Mouse (Mus musculus): ENCODE data around the gene Dhrs1. TPM values are rescaled to one million over a fixed set of nuclear protein-coding genes. Genes with fewer than 3 reads are reported as not detected.

Dhrs1 gene
- polyA plus RNA-seq (2017; shearing (Covaris generic)) = 54.2 TPM

DNA sequence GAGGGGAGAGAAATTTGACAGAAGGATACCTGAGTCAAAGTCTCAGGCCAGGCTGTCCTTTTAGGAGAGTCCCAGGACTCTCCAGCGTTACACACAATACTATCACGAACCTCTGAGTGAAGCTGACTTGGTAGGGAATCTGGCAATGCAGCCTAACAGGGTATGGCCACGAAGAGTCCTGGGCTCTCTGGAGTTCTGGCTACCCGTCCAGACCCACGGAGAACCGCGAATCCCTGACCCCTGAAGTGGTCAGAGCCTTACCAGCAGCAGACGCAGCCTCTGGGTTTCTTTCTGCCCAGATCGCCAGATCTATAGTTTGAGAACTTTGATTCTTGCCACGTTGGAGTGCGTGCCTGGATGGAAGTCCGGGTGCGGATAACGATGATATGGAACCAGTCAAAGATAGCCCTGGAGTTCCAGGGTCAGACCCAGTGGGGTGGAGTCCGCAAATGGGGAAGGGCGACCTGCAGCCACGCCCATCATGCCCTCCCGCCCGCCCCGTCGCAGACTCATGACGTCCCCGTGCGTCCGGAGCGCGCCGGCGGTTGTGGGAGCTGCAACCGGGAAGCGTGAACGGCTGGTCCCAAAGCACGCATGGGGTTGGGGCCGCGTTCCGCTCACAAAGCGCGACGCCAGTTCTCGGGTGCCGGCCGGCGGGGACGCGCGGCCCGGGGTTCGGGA, at the start of gene Dhrs1, which contains the start of gene Nop9:
Gene Dhrs1, minus strand, starts transcription at position 511 of the 681 bp plus-strand sequence.
Gene Nop9, plus strand, starts transcription at position 514 of the 681 bp plus-strand sequence.

DNA sequence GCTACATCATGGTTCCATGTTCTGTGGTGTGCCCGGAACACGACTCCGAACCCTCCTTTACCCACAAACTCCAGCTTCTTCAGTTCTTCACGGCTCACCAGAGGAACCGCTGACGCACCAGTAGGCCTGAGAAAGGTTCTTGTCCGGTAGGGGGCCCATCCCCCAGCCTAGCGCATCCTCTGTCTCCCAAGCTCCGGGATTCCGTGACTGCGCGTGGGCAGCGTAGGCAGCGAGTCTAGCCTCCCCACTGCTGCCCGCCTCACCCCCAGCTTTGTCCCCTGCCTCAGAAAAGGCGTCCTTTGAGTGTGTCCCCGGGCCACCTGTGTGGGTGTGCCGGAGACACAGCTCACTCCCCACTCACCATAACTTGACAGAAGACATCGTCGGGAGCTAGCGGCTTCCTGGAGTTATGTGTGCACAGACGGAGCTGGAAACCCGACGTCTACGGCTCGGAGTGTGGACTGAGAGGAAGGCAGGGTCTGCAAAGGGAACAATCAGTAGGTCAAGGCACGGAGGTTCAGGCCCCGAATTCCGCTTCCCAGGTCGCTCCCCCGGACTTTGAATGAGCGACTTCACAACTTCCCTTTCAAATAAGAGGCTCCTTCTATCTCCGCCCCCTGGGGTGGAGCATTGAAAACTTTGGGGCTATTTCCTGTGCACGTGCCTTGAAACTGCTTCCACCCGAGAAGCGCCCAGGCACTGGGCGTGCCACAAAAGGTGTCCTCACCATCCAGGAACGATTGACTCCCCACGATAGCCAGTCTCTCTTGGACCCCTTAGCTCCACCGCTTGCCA, 43.0 kb upstream of the Dhrs1 start, which contains the start of gene Ripk3:
Gene Ripk3, minus strand, starts transcription at position 610 of the 795 bp plus-strand sequence.

DNA sequence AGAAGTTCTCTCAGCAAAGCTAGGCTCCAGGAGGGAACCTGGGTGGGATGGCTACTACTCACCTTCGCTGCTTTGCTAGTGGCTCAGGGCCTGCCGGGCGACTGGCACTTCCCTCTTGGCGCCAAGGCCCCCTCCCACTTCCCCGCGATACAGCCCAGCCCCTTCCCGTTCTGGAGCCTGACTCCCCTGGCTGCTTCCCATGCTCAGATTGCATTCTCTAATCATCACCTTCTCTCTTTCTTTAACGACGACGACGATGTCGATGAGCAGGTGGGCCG, 38.4 kb upstream of the Dhrs1 start, which contains the start of gene Adcy4:
Gene Adcy4, minus strand, starts transcription at position 138 of the 278 bp plus-strand sequence.

DNA sequence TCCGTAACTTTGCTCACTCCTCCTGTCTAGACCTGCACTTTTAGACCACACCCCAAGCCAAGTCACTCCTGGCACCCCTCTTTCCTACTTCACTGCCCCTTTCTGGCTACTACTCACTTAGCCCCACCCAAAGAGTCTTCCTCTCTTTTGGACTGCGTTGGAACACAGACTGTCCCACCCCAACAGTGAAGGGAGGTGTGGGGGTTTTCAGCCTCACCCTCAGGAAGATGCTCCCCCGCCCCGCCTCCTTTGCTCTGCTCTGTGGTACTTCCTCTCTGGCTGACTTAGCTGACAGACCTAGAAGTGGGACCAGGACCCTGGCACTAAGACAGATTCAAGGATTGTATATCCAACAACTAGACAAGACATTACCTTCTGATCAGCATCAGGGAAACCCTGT, 20.2 kb upstream of the Dhrs1 start, which contains the start of gene Ltb4r1:
Gene Ltb4r1, plus strand, starts transcription at position 267 of the 400 bp plus-strand sequence.

DNA sequence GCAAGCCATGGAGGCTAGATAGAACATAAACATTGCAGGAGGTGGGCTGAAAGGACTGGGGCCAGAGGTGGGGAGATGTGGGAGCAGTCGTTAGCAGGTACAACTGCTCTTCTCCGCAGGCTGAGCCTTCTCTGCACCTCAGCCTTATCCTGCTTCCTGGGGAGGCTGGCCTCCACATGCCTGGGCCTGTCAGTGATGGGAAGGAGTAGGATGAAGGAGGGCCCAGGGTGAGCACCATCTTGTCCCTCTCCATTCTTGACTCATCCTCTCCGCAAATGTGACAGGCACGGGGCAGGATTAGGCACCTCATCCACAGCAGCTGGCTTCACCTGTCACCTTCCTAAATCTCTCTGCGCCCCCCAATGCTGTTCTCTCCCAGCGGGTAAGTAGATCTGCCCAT, 15.7 kb upstream of the Dhrs1 start, which contains the start of gene Ltb4r2:
Gene Ltb4r2, plus strand, starts transcription at position 266 of the 400 bp plus-strand sequence.

DNA sequence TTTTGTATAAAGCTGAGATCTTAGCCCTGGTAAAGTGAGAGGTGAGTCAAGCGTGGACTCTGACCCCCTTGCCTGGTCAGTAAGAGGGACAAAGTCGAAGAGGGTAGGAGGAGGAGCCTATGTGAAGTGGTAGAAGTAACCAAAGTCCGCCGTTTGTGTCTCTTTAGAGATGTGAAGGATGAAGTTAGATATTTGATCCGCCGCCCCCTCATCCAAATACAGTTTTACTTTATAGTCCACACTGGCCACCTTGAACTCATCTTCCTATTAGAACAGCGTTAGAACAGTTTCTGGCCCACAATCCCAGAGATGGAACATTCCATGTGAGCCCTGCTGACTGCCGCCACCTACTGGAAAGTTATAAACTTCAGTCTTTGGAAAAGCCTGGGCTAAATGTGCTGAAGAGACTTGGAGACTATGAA, 12.9 kb upstream of the Dhrs1 start, which contains the start of gene Cideb:
Gene Cideb, minus strand, starts transcription at position 96 of the 422 bp plus-strand sequence.

DNA sequence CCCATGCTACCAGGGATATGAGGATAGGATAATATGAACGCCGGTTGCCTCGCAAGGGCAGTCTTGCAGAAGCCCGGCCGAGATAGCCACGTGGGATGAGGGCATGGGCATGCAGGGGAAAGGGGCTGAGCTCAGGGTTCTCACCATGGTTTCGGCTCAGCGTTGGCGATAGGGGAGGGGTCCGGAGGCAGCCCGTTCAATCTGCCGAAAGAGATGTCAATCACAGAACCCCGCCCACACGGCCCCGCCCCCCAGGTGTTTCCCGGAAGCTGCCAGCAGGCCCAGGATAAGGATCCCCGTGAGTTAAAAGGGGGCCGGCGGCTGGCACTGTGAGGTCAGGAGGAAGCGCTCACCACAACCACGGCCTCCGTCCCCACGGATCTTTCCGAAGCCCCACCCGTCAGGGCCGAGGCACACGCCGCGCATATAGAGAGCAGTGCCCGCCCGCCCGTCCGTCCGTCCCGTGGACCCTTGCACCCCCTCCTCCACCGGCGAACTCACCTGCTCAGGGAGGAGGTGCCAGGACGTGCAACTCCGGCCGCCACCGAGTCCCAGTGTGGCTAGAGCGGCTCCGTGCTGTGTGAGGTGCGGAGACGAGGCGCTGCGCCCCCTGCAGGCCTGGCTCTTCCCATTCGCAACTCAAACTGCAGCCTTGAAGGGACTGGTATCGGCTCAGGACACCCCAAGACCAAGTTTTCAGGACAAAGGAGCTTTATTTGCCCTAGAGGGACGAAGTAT, 23.6 kb downstream of the Dhrs1 start, which contains the start of gene Rabggta:
Gene Rabggta, minus strand, starts transcription at position 564 of the 738 bp plus-strand sequence.

DNA sequence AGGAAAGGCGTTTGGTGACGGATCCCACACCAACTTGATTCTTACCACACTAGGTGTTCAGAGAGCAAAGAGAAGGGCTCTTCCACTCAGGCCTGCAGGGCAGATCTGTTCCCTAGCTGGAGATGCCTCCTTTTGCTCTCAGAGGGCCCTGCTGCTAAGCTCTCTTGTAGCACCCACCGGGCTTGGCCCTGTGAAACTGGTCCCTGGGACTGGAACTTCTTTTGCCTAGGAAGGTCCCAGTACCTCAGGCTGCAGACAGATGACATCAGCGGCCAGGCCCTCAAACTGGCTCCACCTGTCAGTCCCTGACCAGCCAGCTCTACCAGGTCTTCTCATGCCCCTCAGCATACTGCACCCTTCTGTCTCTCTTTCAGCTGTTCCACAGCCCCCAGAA, 31.8 kb downstream of the Dhrs1 start, which contains the start of gene Tgm1:
Gene Tgm1, minus strand, starts transcription at position 198 of the 394 bp plus-strand sequence.

Other genes starting within 250 kb of the Dhrs1 start
- not detected for gene Cpne6, start 235.2 kb downstream of the Dhrs1 start, polyA plus RNA-seq (2017; shearing (Covaris generic))
- 0.12 TPM for gene Nrl, start 220.7 kb downstream of the Dhrs1 start, polyA plus RNA-seq (2017; shearing (Covaris generic))
- gene Pck2, start 205.4 kb downstream of the Dhrs1 start, polyA plus RNA-seq (2017; shearing (Covaris generic)) = 48.4 TPM
- gene Dcaf11, start 185.7 kb downstream of the Dhrs1 start, polyA plus RNA-seq (2017; shearing (Covaris generic)) = 170 TPM
- 4.8 TPM for gene A730061H03Rik, start 185.3 kb downstream of the Dhrs1 start, polyA plus RNA-seq (2017; shearing (Covaris generic))
- not detected for gene Fitm1, start 170.1 kb downstream of the Dhrs1 start, polyA plus RNA-seq (2017; shearing (Covaris generic))
- 1,184 TPM for gene Psme1, start 167.6 kb downstream of the Dhrs1 start, polyA plus RNA-seq (2017; shearing (Covaris generic))
- 48.1 TPM for gene Emc9, start 160.4 kb downstream of the Dhrs1 start, polyA plus RNA-seq (2017; shearing (Covaris generic))
- gene Psme2, start 154.6 kb downstream of the Dhrs1 start, polyA plus RNA-seq (2017; shearing (Covaris generic)) = 937 TPM
- 64.3 TPM for gene Rnf31, start 154.0 kb downstream of the Dhrs1 start, polyA plus RNA-seq (2017; shearing (Covaris generic))
- gene Irf9, start 142.1 kb downstream of the Dhrs1 start, polyA plus RNA-seq (2017; shearing (Covaris generic)) = 237 TPM
- gene Rec8, start 127.7 kb downstream of the Dhrs1 start, polyA plus RNA-seq (2017; shearing (Covaris generic)) = 8.1 TPM
- 53.3 TPM for gene Ipo4, start 109.7 kb downstream of the Dhrs1 start, polyA plus RNA-seq (2017; shearing (Covaris generic))
- gene Gm49378, start 107.8 kb downstream of the Dhrs1 start, polyA plus RNA-seq (2017; shearing (Covaris generic)) = 2.8 TPM
- gene Tm9sf1, start 101.9 kb downstream of the Dhrs1 start, polyA plus RNA-seq (2017; shearing (Covaris generic)) = 96.0 TPM
- 1.6 TPM for gene Tssk4, start 95.5 kb downstream of the Dhrs1 start, polyA plus RNA-seq (2017; shearing (Covaris generic))
- 112 TPM for gene Mdp1, start 85.2 kb downstream of the Dhrs1 start, polyA plus RNA-seq (2017; shearing (Covaris generic))
- 58.4 TPM for gene Gmpr2, start 73.7 kb downstream of the Dhrs1 start, polyA plus RNA-seq (2017; shearing (Covaris generic))
- 496 TPM for gene Nedd8, start 73.6 kb downstream of the Dhrs1 start, polyA plus RNA-seq (2017; shearing (Covaris generic))
- gene Tinf2, start 63.9 kb downstream of the Dhrs1 start, polyA plus RNA-seq (2017; shearing (Covaris generic)) = 66.3 TPM
- gene Tgm1, start 31.8 kb downstream of the Dhrs1 start, polyA plus RNA-seq (2017; shearing (Covaris generic)) = 0.26 TPM
- 90.8 TPM for gene Rabggta, start 23.4 kb downstream of the Dhrs1 start, polyA plus RNA-seq (2017; shearing (Covaris generic))
- gene Nop9, start within 50 bp of the Dhrs1 start, polyA plus RNA-seq (2017; shearing (Covaris generic)) = 12.1 TPM
- not detected for gene Cideb, start 12.8 kb upstream of the Dhrs1 start, polyA plus RNA-seq (2017; shearing (Covaris generic))
- gene Ltb4r2, start 15.7 kb upstream of the Dhrs1 start, polyA plus RNA-seq (2017; shearing (Covaris generic)) = not detected
- 1.4 TPM for gene Ltb4r1, start 20.3 kb upstream of the Dhrs1 start, polyA plus RNA-seq (2017; shearing (Covaris generic))
- gene Adcy4, start 38.4 kb upstream of the Dhrs1 start, polyA plus RNA-seq (2017; shearing (Covaris generic)) = not detected
- 79.6 TPM for gene Ripk3, start 43.2 kb upstream of the Dhrs1 start, polyA plus RNA-seq (2017; shearing (Covaris generic))
- not detected for gene Nfatc4, start 77.5 kb upstream of the Dhrs1 start, polyA plus RNA-seq (2017; shearing (Covaris generic))
- 1.7 TPM for gene Nynrin, start 108.3 kb upstream of the Dhrs1 start, polyA plus RNA-seq (2017; shearing (Covaris generic))
- gene Cbln3, start 138.7 kb upstream of the Dhrs1 start, polyA plus RNA-seq (2017; shearing (Covaris generic)) = 0.25 TPM
- 90.5 TPM for gene Khnyn, start 139.3 kb upstream of the Dhrs1 start, polyA plus RNA-seq (2017; shearing (Covaris generic))
- 86.9 TPM for gene Sdr39u1, start 154.6 kb upstream of the Dhrs1 start, polyA plus RNA-seq (2017; shearing (Covaris generic))
- gene Cma1, start 199.0 kb upstream of the Dhrs1 start, polyA plus RNA-seq (2017; shearing (Covaris generic)) = not detected
- gene Cma2, start 205.3 kb upstream of the Dhrs1 start, polyA plus RNA-seq (2017; shearing (Covaris generic)) = not detected